Comparison of ENCODE assay signal across 8 mouse cellular contexts in the genomic region with DNA sequence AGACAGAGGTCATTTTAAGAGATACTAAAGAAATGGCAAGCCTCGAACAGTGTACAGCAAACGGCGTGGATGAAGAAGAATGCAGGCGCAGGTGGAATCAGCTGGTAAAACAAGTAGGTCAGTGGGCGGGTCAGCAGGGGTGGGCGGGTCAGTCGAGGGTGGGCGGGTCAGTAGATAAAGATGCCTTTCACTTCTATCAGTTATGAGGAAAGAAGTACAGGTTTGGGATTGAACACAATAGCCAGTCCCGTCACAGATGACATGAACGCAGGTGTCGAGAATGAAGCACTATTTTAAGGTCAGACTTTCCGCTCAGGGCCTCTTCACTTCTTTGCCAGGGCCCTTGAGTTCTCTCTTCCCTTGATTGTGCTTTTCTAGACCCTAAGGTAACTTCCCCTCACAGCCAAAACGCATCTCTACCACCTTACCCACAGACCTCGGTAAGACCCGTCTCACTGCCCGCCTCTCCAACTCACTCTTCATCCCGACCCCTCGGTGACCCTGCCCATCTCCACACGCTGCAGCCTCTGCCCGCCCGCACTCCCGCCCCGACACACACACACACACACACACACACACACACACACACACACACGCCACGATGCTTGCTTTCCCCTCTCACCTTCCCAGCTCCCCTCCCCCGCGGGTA. TPM values are rescaled to one million over a fixed set of nuclear protein-coding genes. Genes with fewer than 3 reads are reported as not detected.
A peak's percentile ranks its signal among the peaks of the same experiment; 100 is the strongest.
DNase-seq lines count a peak whose midpoint lies in the region; ATAC-seq and TF ChIP-seq lines count a peak whose summit lies in the region.

No protein-coding gene starts in this region.

- H3K4me1 ChIP-seq in kidney, adult 2 months (ENCODE audit: control insufficient read depth, insufficient read depth, low read length): no peaks in the 10 kb centered on the region
- H3K4me1 ChIP-seq in hindbrain, embryonic 16.5 days (ENCODE audit: control insufficient read depth, insufficient read depth, low read depth, low read length): peaks cover 13% of the 10 kb centered on the region

- H3K27ac ChIP-seq in kidney, adult 2 months (ENCODE audit: insufficient read depth, low read depth, low read length): no peak overlapping the region
- peak overlapping the region; percentile 55; the same call in 1 of the 2 replicates for H3K27ac ChIP-seq in hindbrain, embryonic 16.5 days (ENCODE audit: low read depth, low read length)

- H3K9ac ChIP-seq in hindbrain, embryonic 16.5 days (ENCODE audit: low read depth, low read length): peak overlapping the region; percentile 79

- peak overlapping the region; percentile 82 for H3K4me3 ChIP-seq in kidney, adult 2 months (ENCODE audit: insufficient read depth, low read depth, low read length)
- H3K4me3 ChIP-seq in hindbrain, embryonic 16.5 days (ENCODE audit: low read length): peak overlapping the region; percentile 60

- intact Hi-C loops in left cerebral cortex, postnatal 14 days (cut with DNase I): no loop called here

- H3K36me3 ChIP-seq in kidney, adult 2 months (ENCODE audit: control insufficient read depth, insufficient read depth, low read length): no peaks in the 10 kb centered on the region
- H3K36me3 ChIP-seq in hindbrain, embryonic 16.5 days (ENCODE audit: control insufficient read depth, insufficient read depth, low read length): no peaks in the 10 kb centered on the region

- no peak for TF ChIP-seq POLR2A in kidney, adult 2 months (IDR thresholded peaks at IDR 0.05; ENCODE audit: low read depth, low read length)

- WGBS in kidney, adult 2 months: 5% methylated on average over 27 of the region's 27 CpGs
- 8% methylated on average over 26 of the region's 27 CpGs for WGBS in hindbrain, embryonic 16.5 days

- H3K9me3 ChIP-seq in hindbrain, embryonic 16.5 days (ENCODE audit: control insufficient read depth, low read length): no peaks in the 10 kb centered on the region

- H3K4me2 ChIP-seq in hindbrain, embryonic 16.5 days (ENCODE audit: low read length): peak overlapping the region; percentile 80

- H3K27me3 ChIP-seq in kidney, adult 2 months (replicated peaks; ENCODE audit: control insufficient read depth, insufficient read depth, low read length): no peaks in the 10 kb centered on the region
- H3K27me3 ChIP-seq in hindbrain, embryonic 16.5 days (replicated peaks; ENCODE audit: control insufficient read depth, insufficient read depth, low read length): no peaks in the 10 kb centered on the region

- no peak for TF ChIP-seq CTCF in kidney, adult 2 months (conservative IDR thresholded peaks at IDR 0.05; ENCODE audit: insufficient read depth, insufficient read length, low read depth, low read length)

- DNase-seq in kidney, adult 2 months: peak; percentile 21
- DNase-seq in kidney, adult 9 months: no peak
- peak; percentile 22 for DNase-seq in c-Kit-negative CD71-positive TER-119-positive erythroid progenitor cells, embryonic 14.5 days (ENCODE audit: low read depth, low spot score)
- peak; percentile 23 for DNase-seq in mesoderm, embryonic 11.5 days (ENCODE audit: low read depth, low spot score)
- DNase-seq in gastrocnemius, adult 8-10 months (ENCODE audit: low spot score in 2 of 2): no peak
- no peak for DNase-seq in cerebellum, adult 18-20 months
- no peak for DNase-seq in left cerebral cortex, postnatal 14 days (ENCODE audit: low spot score in 2 of 2)

- no peak for ATAC-seq in hindbrain, embryonic 16.5 days

RNA-seq across cellular contexts. Expression of a gene that starts 0.5 kb away (rescaled TPM):
- 2.3 and 2.6 TPM in 2 replicates for polyA plus RNA-seq in kidney, adult 2 months (2012; rRNA removed)
- polyA plus RNA-seq in hindbrain, embryonic 16.5 days (2015; fragmentation: Nextera tagmentation; extraction: Ambion mirVana): 4.3 and 4.9 TPM in 2 replicates
- total RNA-seq in gastrocnemius, adult 8-10 months (2022): 1 to 10 TPM; 2.3 to 4.7 (median 3.2) TPM
- 1 to 10 TPM; 5.9 to 6.9 TPM for total RNA-seq in left cerebral cortex, postnatal 14 days (2021)

RNA-seq across cellular contexts. Expression of a gene that starts 9.0 kb away (rescaled TPM):
- 14.3 and 16.1 TPM in 2 replicates for polyA plus RNA-seq in kidney, adult 2 months (2012; rRNA removed)
- 1.6 and 2.0 TPM in 2 replicates for polyA plus RNA-seq in hindbrain, embryonic 16.5 days (2015; fragmentation: Nextera tagmentation; extraction: Ambion mirVana)
- total RNA-seq in gastrocnemius, adult 8-10 months (2022): not detected
- total RNA-seq in left cerebral cortex, postnatal 14 days (2021): 1 to 10 TPM; 1.2 to 1.3 TPM

RNA-seq across cellular contexts. Expression of a gene that starts 45.1 kb away (rescaled TPM):
- polyA plus RNA-seq in kidney, adult 2 months (2012; rRNA removed): 64.6 and 69.5 TPM in 2 replicates
- 19.9 and 23.5 TPM in 2 replicates for polyA plus RNA-seq in hindbrain, embryonic 16.5 days (2015; fragmentation: Nextera tagmentation; extraction: Ambion mirVana)
- total RNA-seq in gastrocnemius, adult 8-10 months (2022): 10 to 100 TPM; 12.3 to 18.1 (median 14.6) TPM
- total RNA-seq in left cerebral cortex, postnatal 14 days (2021): 10 to 100 TPM; 74.8 to 77.2 TPM

Comparison
In these comparisons a context has a peak if more than half of its experiments do, and no peak if none do; other contexts are left out.
1. DNase-seq: peak in kidney, adult 2 months (single experiment), c-Kit-negative CD71-positive TER-119-positive erythroid progenitor cells, embryonic 14.5 days (single experiment) and mesoderm, embryonic 11.5 days (single experiment); none in kidney, adult 9 months (single experiment), gastrocnemius, adult 8-10 months (0 of 2), cerebellum, adult 18-20 months (0 of 2) and left cerebral cortex, postnatal 14 days (0 of 2).